Mouse (Mus musculus) large intestine, adult 2 months (tissue): ENCODE data around the gene Olfr430. TPM values are rescaled to one million over a fixed set of nuclear protein-coding genes. Genes with fewer than 3 reads are reported as not detected.

ENCODE experiments used
- polyA plus RNA-seq: library from polyadenylated mRNA; depleted of rRNA; stranded (reverse); fragments of >200 nt; gene quantifications from 2 replicates; pipeline ENCODE4 v1.2.3, GENCODE M21; 2012; rRNA removed

The Olfr430 gene
- polyA plus RNA-seq, 1 experiment, result not detected

Other genes starting within 250 kb of the Olfr430 start
- 0.31 and 0.45 TPM in 2 replicates for gene Ifi211, start 153.6 kb upstream of the Olfr430 start, polyA plus RNA-seq
- 1.6 and 1.7 TPM in 2 replicates for gene Mndal, start 124.1 kb upstream of the Olfr430 start, polyA plus RNA-seq
- gene Ifi203, start 123.9 kb upstream of the Olfr430 start, polyA plus RNA-seq, result 2.6 and 3.7 TPM in 2 replicates
- gene Ifi202b, start 83.9 kb upstream of the Olfr430 start, polyA plus RNA-seq, result 0.14 and 0.17 TPM in 2 replicates
- gene Ifi205, start 34.8 kb upstream of the Olfr430 start, polyA plus RNA-seq, result 0.47 and 0.67 TPM in 2 replicates
- gene Olfr433, start 25.9 kb upstream of the Olfr430 start, polyA plus RNA-seq, result 0.10 and 0.11 TPM in 2 replicates
- not detected in 2 replicates for gene Olfr432, start 17.4 kb upstream of the Olfr430 start, polyA plus RNA-seq
- gene Olfr429, start 17.7 kb downstream of the Olfr430 start, polyA plus RNA-seq, result not detected in 2 replicates
- gene Olfr427, start 30.3 kb downstream of the Olfr430 start, polyA plus RNA-seq, result not detected in 2 replicates
- not detected in 2 replicates for gene Olfr231, start 54.6 kb downstream of the Olfr430 start, polyA plus RNA-seq
- not detected in 2 replicates for gene Olfr424, start 64.9 kb downstream of the Olfr430 start, polyA plus RNA-seq
- not detected in 2 replicates for gene Olfr420, start 89.0 kb downstream of the Olfr430 start, polyA plus RNA-seq
- not detected in 2 replicates for gene Spta1, start 106.2 kb downstream of the Olfr430 start, polyA plus RNA-seq
- gene Olfr419, start 185.5 kb downstream of the Olfr430 start, polyA plus RNA-seq, result 0.07 TPM in 1 of 2 replicates, not detected in the other